Mouse (Mus musculus): ENCODE measurements around the gene Gm20538.

- no peak for TF ChIP-seq CTCF (IDR thresholded peaks at IDR 0.05; ENCODE audit: low read depth, low read length)
- no peak for TF ChIP-seq TAL1 (conservative IDR thresholded peaks at IDR 0.05; ENCODE audit: low read depth, low read length)
Observed at GRCm38 (mm10) chr19:44578038-44578437, 25.4 kb upstream of the Gm20538 start.
